Mouse (Mus musculus) embryonic stem cell, embryonic (primary cell): ENCODE data around the gene Rgs17.
"Not testable (repeated sequence)": the region's sequence is repeated elsewhere in the genome, so short reads cannot be mapped to it uniquely, and the experiment has no call there.

ENCODE experiments used
- CTCF ChIA-PET, 4 experiments: fragments of 300-600 bp in 2 of 4; fragments of 350-600 bp in 2 of 4; sonication (Branson Sonifier 250); formaldehyde crosslinking; loops; one replicate each; lab custom pipeline; 2022; ENCODE audit warnings: inconsistent platforms in 2 of 4; lab: Charles Lee
- POLR2A ChIA-PET, 4 experiments: fragments of 300-600 bp in 2 of 4; fragments of 350-600 bp in 2 of 4; sonication (Branson Sonifier 250); formaldehyde crosslinking; loops; one replicate each; lab custom pipeline; 2022; ENCODE audit warnings: antibody characterized with exemption in 4 of 4, inconsistent platforms in 1 of 4; lab: Charles Lee

Gene Rgs17

DNA sequence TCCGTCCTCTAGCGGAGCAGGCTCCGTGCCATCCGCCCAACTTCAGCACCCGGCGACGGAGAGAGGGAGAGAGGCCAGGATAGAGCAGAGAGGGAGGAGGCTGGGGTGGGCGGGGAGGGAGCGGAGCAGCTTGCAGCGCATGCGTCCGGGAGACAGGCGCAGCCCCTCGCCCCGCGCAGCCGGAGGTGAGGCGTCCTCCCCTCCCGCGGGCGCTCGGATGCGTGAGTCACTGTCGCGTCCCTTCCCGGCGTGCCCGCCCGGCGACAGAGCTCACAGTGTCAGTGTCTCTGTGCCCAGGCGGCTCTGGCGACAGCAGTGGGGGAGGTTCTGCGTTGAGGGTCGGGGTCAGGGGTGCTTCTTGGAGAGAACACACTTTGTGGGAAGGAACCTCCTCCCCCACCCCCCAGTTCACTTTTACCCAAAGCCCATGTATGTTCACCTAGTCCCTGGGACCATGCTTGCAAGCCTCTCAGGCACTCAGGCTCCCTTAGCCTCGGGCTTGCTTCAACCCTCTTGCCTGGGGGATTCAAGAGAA is at the start of gene Rgs17:
Gene Rgs17, minus strand, starts transcription at position 107 of the 535 bp plus-strand sequence.
- ChIA-PET CTCF (interaction anchor here in 1 of 4 experiments (1.2 kb wide), 1 partner anchor 114 kb away, joined by 4 read pairs; no protein-coding TSS in a partner anchor), POLR2A (interaction anchor here in 3 of 4 experiments (0.6 to 1.6 kb wide), 4 partner anchors 14 to 116 kb away, joined by 3 read pairs; no protein-coding TSS in a partner anchor)

DNA sequence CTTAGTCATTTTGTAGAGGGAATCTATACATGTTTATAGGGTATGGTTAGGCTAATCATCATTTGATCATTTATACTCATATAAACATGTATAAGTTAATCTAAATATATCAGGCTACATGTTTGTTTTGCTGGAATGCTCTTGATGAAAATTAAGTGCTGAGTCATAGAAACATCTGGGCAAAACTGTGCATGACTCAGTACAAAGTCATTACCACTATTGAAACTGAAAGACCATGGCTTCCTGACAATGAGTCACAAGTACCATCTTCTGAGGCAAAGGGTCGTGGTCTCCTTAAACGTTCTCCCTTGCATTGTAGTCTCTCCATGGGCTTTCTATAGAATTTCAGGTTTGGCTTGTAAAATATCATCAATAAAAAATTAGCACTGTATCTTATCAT is 45.5 kb upstream of the Rgs17 start:
- POLR2A ChIA-PET = no interaction called here

DNA sequence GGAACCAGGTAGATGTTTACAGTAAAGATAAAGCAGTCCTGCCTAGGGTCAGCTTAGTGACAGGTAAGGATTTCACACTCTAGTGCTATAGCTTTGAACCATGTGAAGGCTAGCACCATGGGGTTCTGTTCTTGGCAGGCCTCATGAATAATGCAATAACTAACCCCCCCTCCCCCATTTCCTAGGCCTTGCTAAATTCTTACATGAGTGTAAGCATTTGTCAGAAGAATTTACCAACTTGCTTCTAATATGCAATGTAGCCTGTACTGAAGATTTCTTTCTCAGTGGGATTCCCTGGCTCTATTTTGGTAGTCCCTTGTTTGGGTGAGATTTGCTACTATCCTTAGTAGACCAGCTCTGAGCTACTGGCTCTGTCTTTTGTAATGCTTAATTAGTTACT is 31.6 kb upstream of the Rgs17 start:
- POLR2A ChIA-PET, CTCF ChIA-PET: not testable (repeated sequence)

More for the DNA sequence above, 45.5 kb upstream of the Rgs17 start:
- CTCF ChIA-PET = no interaction called here

DNA sequence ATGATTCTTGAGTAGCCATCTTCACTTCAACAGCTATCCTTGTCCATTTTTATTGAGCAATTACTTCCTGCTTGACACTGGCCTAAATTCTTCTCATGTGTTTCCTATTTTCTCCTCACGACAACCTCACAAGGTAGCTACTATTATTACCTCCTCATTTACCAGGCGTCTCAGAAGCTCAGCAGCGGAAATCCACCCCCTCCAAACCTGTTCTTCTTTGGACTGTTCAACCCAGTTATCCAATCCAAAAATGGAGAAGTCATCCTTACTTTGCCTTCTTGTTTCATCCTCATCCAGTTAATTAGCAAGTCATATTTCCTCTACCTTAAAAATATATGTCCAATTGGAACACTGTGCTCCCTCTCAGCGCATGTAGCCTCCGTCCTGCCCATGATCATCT is 2.1 kb upstream of the Rgs17 start:
- POLR2A ChIA-PET = no interaction called here
- CTCF ChIA-PET = no interaction called here

DNA sequence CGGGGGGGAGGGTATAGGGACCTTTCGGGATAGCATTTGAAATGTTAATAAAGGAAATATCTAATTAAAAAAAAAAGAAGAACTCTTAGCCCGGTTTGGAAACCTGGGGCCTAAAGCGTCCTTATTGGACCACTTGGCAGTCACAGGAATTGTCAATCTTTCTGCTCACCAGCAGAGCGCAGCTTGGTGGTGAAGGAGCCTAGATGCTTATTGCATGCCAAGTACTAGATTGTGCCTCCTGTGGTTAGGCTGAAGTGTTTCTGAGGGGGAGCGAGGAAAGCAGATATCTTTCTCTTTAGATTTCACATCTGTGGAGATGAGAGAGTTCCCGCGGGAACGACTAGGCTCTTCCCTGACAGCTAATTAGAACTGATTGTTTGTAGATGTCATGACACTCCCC is 896 bp upstream of the Rgs17 start:
- POLR2A ChIA-PET = interaction anchor here in 1 of 4 experiments (1.2 kb wide), 1 partner anchor 47 kb away, joined by 3 read pairs; no protein-coding TSS in a partner anchor
- CTCF ChIA-PET = no interaction called here

DNA sequence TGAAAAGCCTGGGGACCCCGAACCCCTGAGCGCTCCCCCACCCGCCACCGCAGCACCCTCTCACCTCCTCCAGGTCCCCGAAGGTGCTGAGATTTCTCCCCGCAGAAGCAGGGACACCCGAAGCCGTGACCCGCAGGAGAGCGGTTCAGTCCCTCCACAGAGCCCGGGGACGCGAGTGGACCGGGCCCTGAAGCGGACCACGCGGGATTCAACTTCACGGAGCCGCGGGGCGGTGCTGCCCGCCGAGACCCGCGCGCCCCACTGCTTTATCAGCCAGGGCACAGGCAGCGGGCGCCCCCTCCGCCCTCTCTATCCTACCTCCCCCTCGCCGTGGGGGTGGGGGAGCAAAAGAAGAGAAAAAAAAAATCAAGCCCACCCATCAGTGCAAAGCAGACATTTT is 429 bp downstream of the Rgs17 start:
- ChIA-PET POLR2A (interaction anchor here in 3 of 4 experiments (0.6 to 1.6 kb wide), 3 partner anchors 53 to 227 kb away, joined by 3 to 4 read pairs (median 3); no protein-coding TSS in a partner anchor), CTCF (interaction anchor here in 2 of 4 experiments (1.2 kb wide), 2 partner anchors 96 to 114 kb away, joined by 3 to 4 read pairs; no protein-coding TSS in a partner anchor)

DNA sequence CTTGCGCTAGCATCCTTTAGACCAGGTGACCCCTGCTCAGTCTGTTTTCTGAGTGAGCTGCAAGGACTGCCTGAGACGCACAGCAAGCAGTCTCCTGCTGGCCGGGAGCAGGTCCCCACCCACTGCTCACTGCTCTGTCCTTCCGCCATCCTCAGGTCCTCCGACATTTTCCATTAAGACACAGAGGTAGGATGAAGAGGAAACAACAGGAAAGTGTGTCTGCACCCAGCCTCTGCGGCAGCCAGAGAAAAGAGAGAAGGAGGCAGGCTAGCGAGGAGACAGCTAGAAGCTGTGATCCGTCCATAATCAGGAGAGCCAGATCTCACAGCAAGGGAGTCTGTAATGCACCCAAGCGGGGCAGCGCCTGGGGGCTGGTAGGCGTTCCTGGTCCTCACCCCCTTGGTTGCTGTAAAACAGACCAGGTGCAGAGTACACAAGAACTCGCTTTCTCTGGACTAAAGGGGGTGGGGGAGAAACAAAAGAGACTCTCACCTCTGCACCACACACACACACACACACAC is 1.1 kb downstream of the Rgs17 start:
- POLR2A ChIA-PET = interaction anchor here in 3 of 4 experiments (0.5 to 1.6 kb wide), 5 partner anchors 13 to 227 kb away, joined by 3 to 4 read pairs (median 3); partner anchors contain the start of gene Fbxo5 (in 1 of the 3)
- CTCF ChIA-PET = interaction anchor here in 1 of 4 experiments (1.2 kb wide), 1 partner anchor 96 kb away, joined by 3 read pairs; no protein-coding TSS in a partner anchor

DNA sequence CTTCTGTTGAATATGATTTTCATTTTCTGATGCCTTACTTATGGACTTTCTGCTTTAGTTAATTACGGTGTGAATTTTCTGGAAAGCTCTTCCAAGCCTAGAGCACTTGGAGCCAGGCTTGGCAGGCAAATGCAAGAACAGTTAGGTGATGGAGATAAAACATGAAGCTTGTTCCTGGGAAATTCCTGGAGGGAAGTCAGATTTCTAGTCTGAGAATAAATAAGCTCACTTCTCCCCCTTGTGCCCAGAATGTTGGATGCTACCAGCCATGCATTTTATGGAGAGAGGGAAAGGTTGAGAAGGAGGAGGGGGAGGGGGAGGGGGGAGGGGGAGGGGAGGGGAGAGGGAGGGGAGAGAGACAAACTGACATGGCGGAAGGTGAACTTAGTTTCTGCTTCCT is 17.8 kb downstream of the Rgs17 start:
- POLR2A ChIA-PET = no interaction called here
- CTCF ChIA-PET = interaction anchor here in 1 of 4 experiments (0.6 kb wide), 2 partner anchors 70 to 110 kb away, joined by 4 read pairs; no protein-coding TSS in a partner anchor

GRCm38 (mm10) chr10:5901777-5902176 is 20.4 kb downstream of the Rgs17 start:
- CTCF ChIA-PET = no interaction called here
- POLR2A ChIA-PET = no interaction called here

DNA sequence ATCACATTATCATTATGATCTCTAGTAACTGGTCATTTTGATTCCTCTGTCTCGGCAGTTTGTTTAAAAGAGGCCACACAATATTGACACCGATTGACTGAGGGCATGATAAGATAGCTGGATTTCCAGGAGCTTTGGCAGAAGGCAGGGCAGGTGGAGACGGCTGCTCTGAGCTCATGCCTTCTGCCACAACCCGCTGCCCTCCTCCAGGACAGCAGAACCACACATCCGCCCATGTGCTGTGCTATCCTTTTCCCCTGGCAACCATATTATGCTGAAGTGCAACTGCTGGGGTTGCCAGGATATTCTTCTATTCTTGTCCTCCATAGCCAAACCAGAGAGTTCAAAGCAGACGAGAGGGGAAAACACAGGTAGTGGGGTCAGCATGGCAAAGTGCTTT is 21.5 kb downstream of the Rgs17 start:
- CTCF ChIA-PET = no interaction called here

DNA sequence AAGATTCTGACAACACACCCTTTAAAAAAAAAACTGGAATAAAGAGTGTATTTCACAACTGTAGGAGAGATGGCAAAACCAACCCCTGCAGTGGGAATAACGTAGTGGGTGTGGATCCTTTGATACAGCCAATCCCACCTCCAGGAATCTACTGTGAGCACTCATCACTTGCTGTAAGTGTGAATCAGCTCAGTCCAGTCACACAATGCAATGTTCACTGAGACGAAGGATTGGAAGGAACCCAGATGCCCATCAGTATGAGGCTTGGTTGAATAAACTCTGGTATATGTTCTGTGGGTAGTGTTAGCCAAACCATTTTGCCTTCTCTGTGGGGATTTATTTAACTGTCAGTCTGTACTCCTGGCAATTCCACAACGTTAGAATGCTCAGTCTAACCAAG is 45.1 kb downstream of the Rgs17 start:
- CTCF ChIA-PET = no interaction called here
- POLR2A ChIA-PET = no interaction called here

More for the DNA sequence above, 21.5 kb downstream of the Rgs17 start:
- POLR2A ChIA-PET = no interaction called here

DNA sequence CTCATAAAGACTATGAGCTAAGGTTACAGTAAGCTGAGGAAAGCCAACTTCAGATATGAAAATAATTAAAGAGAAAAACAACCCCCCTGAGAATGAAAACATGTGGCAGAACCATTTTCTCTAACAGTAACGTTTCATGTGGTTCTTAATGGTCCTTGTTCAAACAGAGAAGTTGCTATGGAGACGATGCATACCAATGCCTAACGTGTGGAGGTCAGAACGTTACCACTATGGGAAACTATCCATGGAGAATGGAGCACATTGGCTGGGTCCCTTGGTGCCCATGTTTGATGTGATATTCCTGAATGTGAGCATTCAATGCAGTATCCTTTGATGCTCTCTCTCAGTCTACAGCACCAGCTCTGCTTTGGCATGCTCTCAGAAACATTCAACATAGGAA is 51.1 kb downstream of the Rgs17 start:
- CTCF ChIA-PET = no interaction called here

DNA sequence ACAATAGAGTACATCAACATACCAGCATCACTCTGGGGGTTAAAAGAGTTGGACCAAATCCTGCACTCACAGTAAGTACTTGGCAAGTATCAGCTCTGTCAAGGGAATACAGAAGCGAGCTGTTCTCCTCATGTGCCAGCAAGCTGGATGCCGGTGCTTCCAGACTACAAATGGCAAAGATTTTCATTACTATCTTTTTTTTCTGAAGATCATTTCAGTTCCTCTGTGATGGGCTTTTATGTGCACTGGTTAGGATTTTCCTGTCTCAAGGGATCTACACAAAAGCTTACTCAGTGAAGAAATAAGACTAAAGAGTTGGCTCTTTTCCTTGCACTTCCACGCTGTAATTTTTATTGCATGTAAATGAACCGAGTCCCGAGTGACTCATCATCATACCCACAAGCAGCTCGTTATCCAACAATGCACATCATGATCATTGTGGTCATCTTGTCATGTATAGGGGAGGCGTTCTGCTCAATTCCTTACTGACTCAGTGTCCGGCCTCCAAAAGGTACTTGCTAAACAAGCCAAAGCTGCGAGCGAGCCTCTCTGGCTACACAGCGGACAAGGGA is 54.1 kb downstream of the Rgs17 start:
- CTCF ChIA-PET = no interaction called here
- POLR2A ChIA-PET = no interaction called here

More for the DNA sequence above, 51.1 kb downstream of the Rgs17 start:
- POLR2A ChIA-PET = no interaction called here

DNA sequence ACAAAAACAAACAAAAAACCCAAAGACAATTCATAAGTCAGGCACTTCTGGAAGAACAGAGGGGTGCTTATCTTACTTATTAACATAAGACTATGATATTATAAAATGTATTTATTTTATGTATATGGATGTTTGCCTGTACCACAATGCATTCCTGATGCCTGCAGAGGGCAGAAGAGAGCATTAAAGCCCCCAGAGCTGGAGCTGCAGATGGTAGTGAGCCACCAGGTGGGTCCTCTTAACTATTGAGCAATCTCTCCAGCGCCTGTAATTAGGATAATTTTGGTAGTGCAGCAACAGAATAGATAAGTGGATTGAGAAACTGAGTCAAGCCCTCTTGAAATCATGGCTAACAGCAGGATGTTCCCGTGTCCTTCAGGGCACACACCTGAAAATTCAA is 56.2 kb downstream of the Rgs17 start:
- ChIA-PET POLR2A (interaction anchor here in 1 of 4 experiments (0.6 kb wide), 1 partner anchor 126 kb away, joined by 10 read pairs; no protein-coding TSS in a partner anchor), CTCF (interaction anchor here in 1 of 4 experiments (0.6 kb wide), 1 partner anchor 9 kb away, joined by 3 read pairs; no protein-coding TSS in a partner anchor)

GRCm38 (mm10) chr10:5862669-5863068 is 59.5 kb downstream of the Rgs17 start:
- POLR2A ChIA-PET = no interaction called here
- CTCF ChIA-PET = interaction anchor here in 1 of 4 experiments (1.5 kb wide), 1 partner anchor 11 kb away, joined by 4 read pairs; no protein-coding TSS in a partner anchor

GRCm38 (mm10) chr10:5860849-5861248 is 61.4 kb downstream of the Rgs17 start:
- CTCF ChIA-PET = interaction anchor here in 2 of 4 experiments (0.6 to 1.3 kb wide), 3 partner anchors 8 to 333 kb away, joined by 3 to 6 read pairs (median 3); no protein-coding TSS in a partner anchor
- POLR2A ChIA-PET = interaction anchor here in 1 of 4 experiments (1.2 kb wide), 1 partner anchor 37 kb away, joined by 3 read pairs; the partner anchor contains the start of gene Mtrf1l

GRCm38 (mm10) chr10:5859729-5860128 is 62.5 kb downstream of the Rgs17 start:
- POLR2A ChIA-PET = no interaction called here
- CTCF ChIA-PET = interaction anchor here in 2 of 4 experiments (0.6 to 1.3 kb wide), 4 partner anchors 9 to 1769 kb away, joined by 3 to 5 read pairs (median 4); no protein-coding TSS in a partner anchor

- POLR2A ChIA-PET = interaction anchor here in 2 of 4 experiments (1.5 to 2.1 kb wide), 2 partner anchors 53 kb away, joined by 4 read pairs; partner anchors contain the start of gene Fbxo5 (in 2 of the 2)
- CTCF ChIA-PET = interaction anchor here in 2 of 4 experiments (0.9 to 1.0 kb wide), 2 partner anchors 8 to 178 kb away, joined by 3 read pairs; no protein-coding TSS in a partner anchor
Observed at GRCm38 (mm10) chr10:5857996-5858549, 64.1 kb downstream of the Rgs17 start.
